Mouse (Mus musculus): ENCODE results near the gene Car5a. TPM values are rescaled to one million over a fixed set of nuclear protein-coding genes. Genes with fewer than 3 reads are reported as not detected.

Gene Car5a
- polyA plus RNA-seq, 1 experiment from 2014 or later, result 0.40 TPM

DNA sequence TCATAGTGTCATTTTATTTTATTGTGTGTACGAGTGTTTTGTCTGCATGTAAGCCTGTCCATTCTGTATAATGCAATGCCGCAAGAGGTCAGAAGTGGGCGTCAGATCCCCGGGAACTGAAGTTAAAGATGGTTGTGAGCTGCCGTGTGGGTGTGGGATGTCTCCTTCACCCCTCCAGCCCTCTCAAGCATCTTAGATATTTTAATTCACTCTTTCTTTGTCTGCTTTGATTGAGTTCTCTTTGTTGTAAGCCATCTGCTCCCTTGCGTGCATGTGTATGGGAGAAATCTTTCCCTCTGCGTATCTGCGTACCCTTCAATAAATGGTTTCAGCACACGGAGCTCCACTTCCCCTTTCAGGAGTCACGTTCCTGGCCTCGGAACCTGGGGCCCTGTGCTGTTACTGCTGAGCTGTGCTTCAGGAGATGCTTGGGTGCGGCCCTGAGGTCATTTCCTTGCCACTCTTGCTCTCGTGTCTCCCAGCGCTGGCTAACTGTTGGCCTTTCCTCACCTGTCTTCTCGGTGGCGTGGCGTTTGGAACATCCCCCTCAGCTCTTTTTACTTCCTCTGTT lies 26.9 kb upstream of the Car5a start:
- Histone ChIP-seq H3K4me2 (no peak overlapping the region), H3K4me1 (peaks cover 30% of the 10 kb centered on the region)

GRCm38 (mm10) chr8:121970225-121970624 lies 25.5 kb upstream of the Car5a start:
- H3K4me2 ChIP-seq, result no peak overlapping the region
- ATAC-seq (replicated peaks; ENCODE audit: low FRiP score), result no peak
- WGBS, result 81% methylated on average over 8 of the region's 8 CpGs
- no peaks in the 10 kb centered on the region for H3K27me3 ChIP-seq
- no peak overlapping the region for H3K27ac ChIP-seq
- H3K36me3 ChIP-seq, result peaks cover 24% of the 10 kb centered on the region
- no peak overlapping the region for H3K9ac ChIP-seq
- H3K9me3 ChIP-seq (replicated peaks), result no peaks in the 10 kb centered on the region
- H3K4me3 ChIP-seq (replicated peaks), result no peak overlapping the region
- H3K4me1 ChIP-seq, result peaks cover 37% of the 10 kb centered on the region

More for the DNA sequence above, 26.9 kb upstream of the Car5a start:
- Histone ChIP-seq H3K9me3 (replicated peaks) (no peaks in the 10 kb centered on the region), H3K27me3 (no peaks in the 10 kb centered on the region), H3K9ac (no peak overlapping the region), H3K4me3 (replicated peaks) (no peak overlapping the region), H3K27ac (no peak overlapping the region), H3K36me3 (peaks cover 37% of the 10 kb centered on the region)
- ATAC-seq (replicated peaks; ENCODE audit: low FRiP score), result no peak
- WGBS, result 70% methylated on average over 17 of the region's 17 CpGs

- Histone ChIP-seq H3K36me3 (peaks cover 10% of the 10 kb centered on the region; the same call in 1 of the 2 replicates), H3K27me3 (no peaks in the 10 kb centered on the region), H3K9me3 (replicated peaks) (no peaks in the 10 kb centered on the region), H3K4me2 (no peak overlapping the region), H3K4me3 (replicated peaks) (no peak overlapping the region), H3K9ac (no peak overlapping the region), H3K4me1 (peaks cover 37% of the 10 kb centered on the region), H3K27ac (peak overlapping the region; percentile 46)
- ATAC-seq (replicated peaks; ENCODE audit: low FRiP score), result no peak
- WGBS, result 46% methylated on average over 4 of the region's 4 CpGs
These were observed 23.8 kb upstream of the Car5a start for GRCm38 (mm10) chr8:121968542-121968941.

GRCm38 (mm10) chr8:121967977-121968376 lies 23.3 kb upstream of the Car5a start:
- ATAC-seq (replicated peaks; ENCODE audit: low FRiP score), result no peak
- Histone ChIP-seq H3K9me3 (replicated peaks) (no peaks in the 10 kb centered on the region), H3K36me3 (peaks cover 9% of the 10 kb centered on the region; the same call in 1 of the 2 replicates), H3K4me1 (peaks cover 37% of the 10 kb centered on the region), H3K4me3 (replicated peaks) (no peak overlapping the region), H3K9ac (no peak overlapping the region), H3K4me2 (no peak overlapping the region), H3K27ac (peak overlapping the region; percentile 46), H3K27me3 (no peaks in the 10 kb centered on the region)
- WGBS, result 22% methylated on average over 4 of the region's 4 CpGs

- Histone ChIP-seq H3K9me3 (replicated peaks) (no peaks in the 10 kb centered on the region), H3K4me1 (peaks cover 37% of the 10 kb centered on the region), H3K27ac (no peak overlapping the region), H3K36me3 (peaks cover 3% of the 10 kb centered on the region; the same call in 1 of the 2 replicates), H3K4me3 (replicated peaks) (no peak overlapping the region), H3K27me3 (no peaks in the 10 kb centered on the region), H3K4me2 (no peak overlapping the region), H3K9ac (no peak overlapping the region)
- peak; percentile 54 for ATAC-seq (replicated peaks; ENCODE audit: low FRiP score)
- WGBS, result 49% methylated on average over 7 of the region's 7 CpGs
These were observed 22.2 kb upstream of the Car5a start for GRCm38 (mm10) chr8:121966714-121967448.

GRCm38 (mm10) chr8:121966110-121966509 lies 21.4 kb upstream of the Car5a start:
- Histone ChIP-seq H3K27ac (no peak overlapping the region), H3K4me1 (peaks cover 37% of the 10 kb centered on the region), H3K27me3 (no peaks in the 10 kb centered on the region), H3K9me3 (replicated peaks) (no peaks in the 10 kb centered on the region), H3K4me2 (no peak overlapping the region), H3K4me3 (replicated peaks) (no peak overlapping the region), H3K9ac (no peak overlapping the region), H3K36me3 (0 out of 2 replicates have a peak, but pooled peaks cover 3% of the 10 kb centered on the region)
- 46% methylated on average over 5 of the region's 5 CpGs for WGBS
- ATAC-seq (replicated peaks; ENCODE audit: low FRiP score), result no peak

DNA sequence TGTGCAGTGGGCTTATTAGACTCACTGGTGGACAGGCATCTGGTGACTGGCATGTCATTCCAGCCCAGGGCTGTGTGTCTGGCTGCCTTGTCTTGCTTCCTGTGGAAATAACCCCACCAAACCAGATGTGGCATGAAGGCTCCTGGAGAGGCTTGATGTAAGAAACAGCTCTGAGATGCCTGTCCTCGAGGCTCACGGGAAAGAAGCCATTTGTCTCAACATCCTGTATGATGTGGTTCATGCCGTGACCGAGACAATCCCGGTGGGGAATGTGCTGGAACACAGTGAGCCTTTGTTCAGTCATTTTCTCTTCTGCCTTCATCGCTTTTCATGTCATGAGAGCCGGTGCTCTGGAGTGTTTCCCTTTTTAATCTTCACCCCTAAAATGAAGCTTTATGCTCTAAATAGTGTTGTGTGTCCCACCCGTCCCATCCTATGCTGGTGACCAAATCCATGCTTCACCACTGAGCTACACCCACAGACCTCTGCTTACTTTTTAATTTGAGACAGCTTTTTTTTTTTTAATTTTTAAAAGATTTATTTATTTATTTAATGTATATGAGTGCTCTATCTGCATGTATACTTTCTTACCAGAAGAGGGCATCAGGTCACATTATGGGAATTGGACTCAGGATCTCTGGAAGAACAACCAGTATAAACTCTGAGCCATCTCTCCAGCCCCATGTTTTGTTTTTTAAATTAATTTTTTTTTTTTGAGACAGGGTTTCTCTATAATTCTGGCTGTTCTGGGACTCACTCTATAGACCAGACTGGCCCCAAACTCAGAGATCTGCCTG lies 20.2 kb upstream of the Car5a start:
- no peak overlapping the region for H3K9ac ChIP-seq
- peaks cover 34% of the 10 kb centered on the region for H3K4me1 ChIP-seq
- H3K27me3 ChIP-seq, result no peaks in the 10 kb centered on the region
- H3K4me2 ChIP-seq, result no peak overlapping the region
- no peaks in the 10 kb centered on the region for H3K36me3 ChIP-seq
- ATAC-seq (replicated peaks; ENCODE audit: low FRiP score), result no peak
- WGBS, result 77% methylated on average over 8 of the region's 8 CpGs
- H3K4me3 ChIP-seq (replicated peaks), result no peak overlapping the region
- H3K27ac ChIP-seq, result peak overlapping the region; percentile 15; the same call in 1 of the 2 replicates
- H3K9me3 ChIP-seq (replicated peaks), result no peaks in the 10 kb centered on the region

GRCm38 (mm10) chr8:121962892-121963291 lies 18.2 kb upstream of the Car5a start:
- Histone ChIP-seq H3K9me3 (replicated peaks) (no peaks in the 10 kb centered on the region), H3K36me3 (no peaks in the 10 kb centered on the region), H3K4me2 (no peak overlapping the region), H3K27ac (no peak overlapping the region), H3K9ac (no peak overlapping the region), H3K4me3 (replicated peaks) (no peak overlapping the region), H3K27me3 (no peaks in the 10 kb centered on the region), H3K4me1 (peaks cover 23% of the 10 kb centered on the region)
- 68% methylated on average over 3 of the region's 3 CpGs for WGBS
- no peak for ATAC-seq (replicated peaks; ENCODE audit: low FRiP score)

DNA sequence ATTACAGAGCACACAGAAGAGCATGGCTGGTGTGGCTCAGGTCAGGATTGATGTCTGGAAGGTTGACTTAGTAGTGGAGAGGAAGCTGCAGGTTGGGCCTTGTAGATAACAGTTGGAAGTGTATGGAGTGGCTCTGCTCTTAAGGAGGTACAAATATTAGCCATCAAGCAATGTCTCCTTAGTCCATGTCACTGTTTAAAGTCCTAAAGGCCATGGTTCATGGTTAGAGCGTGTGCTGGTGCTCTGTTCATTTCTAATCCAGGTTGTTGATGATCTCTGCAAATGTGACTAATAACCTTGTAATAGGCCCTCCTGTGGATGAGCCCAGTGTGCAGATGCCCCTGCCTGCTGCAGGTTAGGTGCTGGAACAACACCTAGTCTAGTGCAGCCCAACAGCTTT lies 13.7 kb upstream of the Car5a start:
- 86% methylated on average over 1 of the region's 1 CpGs for WGBS
- H3K27me3 ChIP-seq, result no peaks in the 10 kb centered on the region
- H3K9ac ChIP-seq, result no peak overlapping the region
- H3K4me3 ChIP-seq (replicated peaks), result no peak overlapping the region
- no peak overlapping the region for H3K4me2 ChIP-seq
- no peak overlapping the region for H3K27ac ChIP-seq
- peaks cover 31% of the 10 kb centered on the region for H3K36me3 ChIP-seq
- no peaks in the 10 kb centered on the region for H3K9me3 ChIP-seq (replicated peaks)
- no peak for ATAC-seq (replicated peaks; ENCODE audit: low FRiP score)
- H3K4me1 ChIP-seq, result peaks cover 21% of the 10 kb centered on the region

DNA sequence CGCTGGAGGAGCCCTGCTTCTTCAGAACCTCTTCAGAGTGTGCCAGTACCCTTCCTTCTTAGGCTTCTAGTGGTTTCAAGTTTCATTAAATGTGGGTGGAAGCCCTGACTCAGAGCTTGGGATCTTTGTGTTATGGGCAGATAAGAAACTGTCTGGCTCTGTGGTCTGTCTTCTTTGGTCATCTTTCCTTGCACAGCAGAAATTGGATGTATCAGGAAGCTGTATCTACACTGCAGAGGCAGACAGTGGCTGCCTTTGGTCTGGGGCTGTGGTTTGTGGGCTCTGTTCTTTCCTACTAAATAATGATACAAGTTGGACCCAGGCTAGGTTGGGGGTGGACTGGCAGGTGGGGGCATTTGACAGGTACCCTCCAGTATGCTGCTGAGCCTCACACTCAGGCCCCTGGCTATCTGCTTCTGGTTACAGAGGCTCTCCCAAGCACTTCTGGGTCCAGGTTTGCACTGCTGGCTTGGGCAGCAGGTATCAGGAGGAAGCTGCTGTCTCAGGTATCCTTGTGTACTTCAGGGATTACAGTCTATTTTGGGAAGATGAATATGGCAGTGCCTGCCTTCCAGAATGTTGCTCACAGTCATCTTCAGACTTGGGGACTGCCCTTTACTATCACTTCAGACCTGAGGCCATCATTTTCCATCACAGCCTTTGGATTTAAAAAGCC lies 11.3 kb upstream of the Car5a start:
- Histone ChIP-seq H3K4me3 (replicated peaks) (no peak overlapping the region), H3K27me3 (no peaks in the 10 kb centered on the region), H3K9ac (no peak overlapping the region), H3K9me3 (replicated peaks) (no peaks in the 10 kb centered on the region), H3K4me1 (peaks cover 43% of the 10 kb centered on the region), H3K27ac (no peak overlapping the region), H3K36me3 (peaks cover 39% of the 10 kb centered on the region), H3K4me2 (no peak overlapping the region)
- WGBS, result 65% methylated on average over 1 of the region's 1 CpGs
- no peak for ATAC-seq (replicated peaks; ENCODE audit: low FRiP score)

GRCm38 (mm10) chr8:121954981-121955555 lies 10.4 kb upstream of the Car5a start:
- Histone ChIP-seq H3K27me3 (no peaks in the 10 kb centered on the region), H3K9me3 (replicated peaks) (no peaks in the 10 kb centered on the region), H3K4me3 (replicated peaks) (no peak overlapping the region), H3K4me1 (peaks cover 43% of the 10 kb centered on the region), H3K9ac (no peak overlapping the region), H3K36me3 (peaks cover 39% of the 10 kb centered on the region), H3K27ac (peak overlapping the region; percentile 37; the same call in 1 of the 2 replicates), H3K4me2 (no peak overlapping the region)
- no peak for ATAC-seq (replicated peaks; ENCODE audit: low FRiP score)
- WGBS, result 69% methylated on average over 10 of the region's 10 CpGs
